Mouse (Mus musculus) thymus, adult 2 months (tissue): ENCODE measurements around the gene Mtap. TPM values are rescaled to one million over a fixed set of nuclear protein-coding genes. Genes with fewer than 3 reads are reported as not detected.

Experiments used
- DNase-seq: peaks from one replicate; pipeline ENCODE4 v3.0.0; 2021
- H3K27ac ChIP-seq: fragments of 200-500 bp; 2 replicates; pipeline ENCODE4 v1.5.1; 2012; ENCODE audit warnings: low read length, control low read depth; ENCODE audit not compliant: control insufficient read depth, insufficient read depth
- H3K27me3 ChIP-seq: fragments of 200-500 bp; 2 replicates; pipeline ENCODE4 v1.6.1; 2012; ENCODE audit warnings: mild to moderate bottlenecking, low read length, moderate library complexity, mixed read lengths; ENCODE audit not compliant: control insufficient read depth, insufficient read depth
- H3K36me3 ChIP-seq: fragments of 200-500 bp; 2 replicates; pipeline ENCODE4 v1.6.1; 2012; ENCODE audit warnings: mild to moderate bottlenecking, low read length, moderate library complexity; ENCODE audit not compliant: control insufficient read depth, insufficient read depth
- H3K4me1 ChIP-seq: fragments of 200-500 bp; replicated peaks from 2 replicates; pipeline ENCODE4 v1.6.1; 2012; ENCODE audit warnings: low read length; ENCODE audit not compliant: control insufficient read depth, insufficient read depth
- H3K4me3 ChIP-seq: fragments of 200-500 bp; 2 replicates; pipeline ENCODE4 v1.5.1; 2012; ENCODE audit warnings: mild to moderate bottlenecking, low read length, control low read depth, moderate library complexity; ENCODE audit not compliant: control insufficient read depth, insufficient read depth
- CTCF ChIP-seq: fragments of 200-500 bp; IDR thresholded peaks from 2 replicates; pipeline ENCODE4 v1.5.1; 2012; ENCODE audit warnings: mild to moderate bottlenecking, control low read depth, low read length, moderate library complexity, borderline replicate concordance; ENCODE audit not compliant: control insufficient read depth, poor library complexity, insufficient read depth; ENCODE audit errors: extremely low read depth
- POLR2A ChIP-seq: fragments of 200-500 bp; IDR thresholded peaks from 2 replicates; pipeline ENCODE4 v1.6.1; 2012; ENCODE audit warnings: mild to moderate bottlenecking, low read length, control low read depth, moderate library complexity; ENCODE audit not compliant: control insufficient read depth, poor library complexity, insufficient read depth; ENCODE audit errors: extremely low read depth
- WGBS: fragments of 180-500 bp; shearing (Covaris S2); methylation state at CpG from one replicate; pipeline ENCODE4 v1.1.7; 2018; 5-methylcytosine and 5-hydroxymethylcytosine counted together
- polyA plus RNA-seq: library from polyadenylated mRNA; depleted of rRNA; stranded (reverse); fragments of >200 nt; gene quantifications from 2 replicates; pipeline ENCODE4 v1.2.3, GENCODE M21; 2012

Mtap gene
- polyA plus RNA-seq, 1 experiment, result 6.7 TPM

GRCm38 (mm10) chr4:89169739-89170138, 32.8 kb downstream of the Mtap start:
- no peaks in the 10 kb centered on the region; the same call in 1 of the 2 replicates for H3K4me1 ChIP-seq
- TF ChIP-seq CTCF, result no peak
- no peak for TF ChIP-seq POLR2A
- no peak overlapping the region for H3K4me3 ChIP-seq
- peaks cover 23% of the 10 kb centered on the region for H3K36me3 ChIP-seq
- no peak overlapping the region for H3K27ac ChIP-seq
- 97% methylated on average over 4 of the region's 4 CpGs for WGBS
- no peaks in the 10 kb centered on the region for H3K27me3 ChIP-seq
- no peak for DNase-seq

GRCm38 (mm10) chr4:89170931-89171330, 34.0 kb downstream of the Mtap start:
- Histone ChIP-seq H3K4me3 (no peak overlapping the region), H3K36me3 (peaks cover 20% of the 10 kb centered on the region), H3K27me3 (no peaks in the 10 kb centered on the region), H3K27ac (no peak overlapping the region), H3K4me1 (no peaks in the 10 kb centered on the region; the same call in 1 of the 2 replicates)
- TF ChIP-seq CTCF (no peak), POLR2A (no peak)
- no peak for DNase-seq
- 99% methylated on average over 6 of the region's 6 CpGs for WGBS

DNA sequence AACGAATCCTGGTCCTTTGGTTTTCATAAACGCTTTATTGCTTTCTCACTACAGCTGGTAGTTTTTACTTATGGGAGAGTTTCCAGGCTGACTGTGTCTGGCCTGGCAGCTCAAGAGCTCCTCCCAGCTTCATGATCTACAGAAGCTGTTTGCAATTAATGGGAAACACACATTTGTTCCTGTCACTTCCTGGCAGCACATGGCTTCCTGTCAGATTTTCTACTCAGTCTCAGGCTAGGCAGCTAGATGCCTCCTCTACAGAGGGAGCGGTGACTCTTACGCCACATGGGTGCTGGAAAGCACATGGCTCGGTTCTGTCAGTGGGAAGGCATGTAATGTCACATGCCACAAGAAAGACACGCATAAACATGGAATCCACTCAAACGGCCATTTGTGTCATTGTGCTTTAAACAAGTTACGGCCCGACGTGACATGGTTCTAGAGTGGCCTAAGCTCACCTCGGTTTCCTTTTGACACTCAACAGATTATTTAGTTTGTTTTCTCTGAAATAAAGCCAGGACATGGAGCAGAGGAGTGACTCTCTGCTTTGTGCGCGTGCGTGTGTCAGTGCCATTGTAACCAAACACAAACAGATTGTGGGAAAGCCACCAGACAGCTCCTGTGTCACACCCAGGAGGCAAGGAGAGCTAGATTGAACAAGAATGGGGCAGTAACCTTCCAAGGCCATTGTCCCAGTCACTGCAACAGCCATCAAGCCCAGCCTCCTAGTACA, 36.1 kb downstream of the Mtap start:
- no peak for DNase-seq
- H3K4me1 ChIP-seq, result no peaks in the 10 kb centered on the region; the same call in 1 of the 2 replicates
- no peak overlapping the region for H3K4me3 ChIP-seq
- H3K27me3 ChIP-seq, result no peaks in the 10 kb centered on the region
- no peak for TF ChIP-seq CTCF
- no peak for TF ChIP-seq POLR2A
- 95% methylated on average over 14 of the region's 14 CpGs for whole genome bisulfite sequencing
- H3K36me3 ChIP-seq, result peaks cover 26% of the 10 kb centered on the region
- H3K27ac ChIP-seq, result no peak overlapping the region

DNA sequence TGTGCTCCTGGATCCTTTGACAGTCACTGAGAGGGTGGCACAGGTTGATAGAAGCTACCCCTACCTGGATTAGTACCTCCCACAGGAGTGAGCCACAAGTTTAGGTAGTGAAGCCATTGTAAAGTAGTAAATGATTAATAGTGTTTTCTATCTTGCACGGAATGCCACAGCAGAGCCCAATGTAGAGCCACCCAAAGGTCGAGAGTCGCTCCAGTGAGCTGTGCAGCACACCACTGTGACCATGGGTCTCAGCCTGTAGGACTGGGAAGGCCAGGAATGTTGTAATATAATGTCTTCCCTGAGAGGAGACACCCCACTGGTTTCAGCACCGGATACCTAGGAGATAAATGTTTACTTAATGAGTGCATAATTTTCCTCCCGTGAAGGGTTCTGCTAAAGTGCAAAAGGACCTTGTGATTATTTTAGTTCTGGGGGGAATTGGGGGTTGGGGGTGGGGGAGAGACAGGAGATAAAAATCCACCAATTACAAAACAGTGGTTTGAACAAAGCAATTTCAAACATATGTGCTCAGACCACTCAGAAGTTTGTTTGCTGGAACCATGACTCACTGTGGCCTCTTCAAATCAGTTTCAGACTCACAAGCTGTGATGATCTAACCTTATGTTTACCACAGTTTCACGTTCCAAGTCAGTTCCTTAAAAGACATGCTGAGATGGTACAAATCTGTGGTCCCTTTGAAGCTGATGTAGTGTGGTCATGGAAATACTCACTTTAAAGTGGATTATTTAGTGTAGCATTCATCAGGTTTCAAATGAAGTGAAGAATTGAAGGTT, 40.8 kb downstream of the Mtap start:
- no peak overlapping the region for H3K27ac ChIP-seq
- no peak for DNase-seq
- TF ChIP-seq POLR2A (no peak), CTCF (no peak)
- H3K4me3 ChIP-seq, result no peak overlapping the region
- no peaks in the 10 kb centered on the region for H3K27me3 ChIP-seq
- no peaks in the 10 kb centered on the region for H3K4me1 ChIP-seq
- H3K36me3 ChIP-seq, result peaks cover 39% of the 10 kb centered on the region; the same call in 1 of the 2 replicates
- 83% methylated on average over 6 of the region's 6 CpGs for WGBS

GRCm38 (mm10) chr4:89180121-89180520, 43.2 kb downstream of the Mtap start:
- no peak overlapping the region for H3K27ac ChIP-seq
- H3K4me1 ChIP-seq, result no peaks in the 10 kb centered on the region
- no peak for DNase-seq
- H3K4me3 ChIP-seq, result no peak overlapping the region
- H3K27me3 ChIP-seq, result no peaks in the 10 kb centered on the region
- H3K36me3 ChIP-seq, result peaks cover 29% of the 10 kb centered on the region; the same call in 1 of the 2 replicates
- TF ChIP-seq CTCF, result no peak
- TF ChIP-seq POLR2A, result no peak
- 96% methylated on average over 5 of the region's 5 CpGs for WGBS

DNA sequence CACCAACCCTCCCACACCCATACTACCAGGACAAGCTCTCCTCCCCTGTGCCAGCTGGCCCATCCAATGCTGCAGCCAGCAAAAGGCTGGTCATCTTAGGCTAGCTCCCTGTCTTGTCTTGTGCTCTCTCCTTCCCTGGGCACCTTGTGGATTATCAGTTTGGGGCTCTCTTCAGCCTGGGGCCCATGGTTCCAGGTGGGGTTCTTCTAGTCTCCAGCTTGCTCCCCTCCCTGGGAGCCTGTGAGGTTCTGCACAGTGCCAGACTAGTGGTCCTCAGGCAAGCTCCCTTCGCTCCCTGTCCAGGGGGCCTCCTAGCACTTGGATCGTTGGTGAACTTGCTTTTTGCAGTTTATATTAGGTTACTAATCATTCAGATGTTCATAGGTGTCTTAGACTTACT, 44.7 kb downstream of the Mtap start:
- H3K4me1 ChIP-seq, result no peaks in the 10 kb centered on the region
- H3K27me3 ChIP-seq, result no peaks in the 10 kb centered on the region
- H3K36me3 ChIP-seq, result peaks cover 26% of the 10 kb centered on the region; the same call in 1 of the 2 replicates
- no peak overlapping the region for H3K4me3 ChIP-seq
- no peak for DNase-seq
- no peak for TF ChIP-seq POLR2A
- TF ChIP-seq CTCF, result no peak
- no peak overlapping the region for H3K27ac ChIP-seq
- 97% methylated on average over 2 of the region's 2 CpGs for WGBS
